Comparison of ENCODE assay signal across 20 mouse cellular contexts in genomic region chr19:44965978-44966377, GRCm38 (mm10). TPM values are rescaled to one million over a fixed set of nuclear protein-coding genes. Genes with fewer than 3 reads are reported as not detected.
"Had no signal": no experiment of that assay in that cellular context is flagged by ENCODE, and none has a peak within 500 bp of the region (broad histone marks: within the 10 kb centered on the region; RNA-seq: fewer than 3 reads in every experiment).

No protein-coding gene starts in this region.

- H3K9me3 ChIP-seq: intestine, embryonic 15.5 days; kidney, embryonic 15.5 days; limb, embryonic 10.5 days; limb, embryonic 13.5 days; liver, embryonic 13.5 days; lung, embryonic 15.5 days; megakaryocyte, embryonic 14.5 days; midbrain, embryonic 10.5 days; midbrain, embryonic 13.5 days; neural tube, embryonic 13.5 days had no signal

- ATAC-seq: intestine, embryonic 15.5 days; midbrain, embryonic 13.5 days had no signal

- H3K4me1 ChIP-seq: intestine, embryonic 15.5 days; kidney, embryonic 15.5 days; limb, embryonic 10.5 days; limb, embryonic 13.5 days; liver, embryonic 13.5 days; lung, embryonic 15.5 days; midbrain, embryonic 10.5 days; midbrain, embryonic 13.5 days; neural tube, embryonic 13.5 days had no signal

- H3K9ac ChIP-seq: intestine, embryonic 15.5 days; kidney, embryonic 15.5 days; limb, embryonic 13.5 days; liver, embryonic 13.5 days; lung, embryonic 15.5 days; midbrain, embryonic 13.5 days; neural tube, embryonic 13.5 days had no signal

- DNase-seq: kidney, adult 2 months; kidney, postnatal 14 days; kidney, postnatal 4 days; layer of hippocampus, postnatal 36 days; liver; liver, embryonic 13.5 days; lung, postnatal 10 days; lung, postnatal 36 days; thymus, adult 18-20 months; thymus, postnatal 36 days had no signal

- H3K27ac ChIP-seq: intestine, embryonic 15.5 days; kidney, embryonic 15.5 days; limb, embryonic 10.5 days; limb, embryonic 13.5 days; liver, embryonic 13.5 days; lung, embryonic 15.5 days; midbrain, embryonic 10.5 days; midbrain, embryonic 13.5 days; neural tube, embryonic 13.5 days had no signal

- H3K27me3 ChIP-seq: intestine, embryonic 15.5 days; kidney, embryonic 15.5 days; limb, embryonic 13.5 days; liver, embryonic 13.5 days; lung, embryonic 15.5 days; megakaryocyte, embryonic 14.5 days; midbrain, embryonic 13.5 days; neural tube, embryonic 13.5 days had no signal

- H3K4me3 ChIP-seq: intestine, embryonic 15.5 days; kidney, embryonic 15.5 days; limb, embryonic 10.5 days; limb, embryonic 13.5 days; liver, embryonic 13.5 days; lung, embryonic 15.5 days; megakaryocyte, embryonic 14.5 days; midbrain, embryonic 10.5 days; midbrain, embryonic 13.5 days; neural tube, embryonic 13.5 days had no signal

- H3K4me2 ChIP-seq: intestine, embryonic 15.5 days; kidney, embryonic 15.5 days; limb, embryonic 13.5 days; liver, embryonic 13.5 days; lung, embryonic 15.5 days; midbrain, embryonic 13.5 days; neural tube, embryonic 13.5 days had no signal

RNA-seq across cellular contexts. Expression of gene Sema4g, which starts 22.9 kb away (rescaled TPM):
- total RNA-seq: neutrophil, adult 5-6 weeks had no signal
